Mouse (Mus musculus) ES-E14 (cell line): Measurements from ENCODE around the gene Tha1. TPM values are rescaled to one million over a fixed set of nuclear protein-coding genes. Genes with fewer than 3 reads are reported as not detected.
A peak's percentile ranks its signal among the peaks of the same experiment; 100 is the strongest.

Source experiments
- DNase-seq: peaks from one replicate; pipeline ENCODE4 v3.0.0-alpha.2; 2013; ENCODE audit warnings: low read depth, low spot score
- H3K27ac ChIP-seq: 2 replicates; pipeline ENCODE4 v1.5.1; 2012; ENCODE audit warnings: low read depth, mild to moderate bottlenecking, low read length, moderate library complexity, mixed read lengths; ENCODE audit not compliant: poor library complexity, insufficient read depth, severe bottlenecking
- H3K36me3 ChIP-seq: 2 replicates; pipeline ENCODE4 v1.6.1; 2012; ENCODE audit warnings: mild to moderate bottlenecking, low read length, moderate library complexity, mixed read lengths; ENCODE audit not compliant: control insufficient read depth, poor library complexity, insufficient read depth, severe bottlenecking
- H3K4me1 ChIP-seq, 2 experiments: fragments of 150-350 bp in 1 of 2; sonication (generic) in 1 of 2; 2 replicates each; pipeline ENCODE4 v1.6.1; 2012; ENCODE audit warnings: low read length in 2 of 2, mild to moderate bottlenecking in 1 of 2, mixed read lengths in 1 of 2; ENCODE audit not compliant: control insufficient read depth in 2 of 2, insufficient read depth in 2 of 2, poor library complexity in 1 of 2
- H3K4me3 ChIP-seq, 2 experiments: fragments of 150-350 bp in 1 of 2; sonication (generic) in 1 of 2; 2 replicates each; pipeline ENCODE4 v1.5.1; 2012; ENCODE audit warnings: low read length in 2 of 2, low read depth in 1 of 2, mild to moderate bottlenecking in 1 of 2, mixed read lengths in 1 of 2; ENCODE audit not compliant: insufficient read depth in 1 of 2, poor library complexity in 1 of 2, severe bottlenecking in 1 of 2
- H3K9ac ChIP-seq: 2 replicates; pipeline ENCODE4 v1.6.1; 2012; ENCODE audit warnings: low read depth, mild to moderate bottlenecking, low read length, mixed read lengths; ENCODE audit not compliant: poor library complexity, insufficient read depth, severe bottlenecking
- H3K9me3 ChIP-seq: fragments of 150-350 bp; sonication (generic); 2 replicates; pipeline ENCODE4 v1.6.1; 2012; ENCODE audit warnings: low read depth, mild to moderate bottlenecking, low read length; ENCODE audit not compliant: control insufficient read depth, insufficient read depth
- CHD2 ChIP-seq: IDR thresholded peaks from 2 replicates; pipeline ENCODE4 v1.6.1; 2014; ENCODE audit warnings: mild to moderate bottlenecking, low read depth, low read length, inconsistent platforms
- HCFC1 ChIP-seq: IDR thresholded peaks from 2 replicates; pipeline ENCODE4 v1.6.1; 2012; ENCODE audit warnings: low read length, inconsistent platforms, borderline replicate concordance; ENCODE audit not compliant: insufficient read depth
- MAFK ChIP-seq: IDR thresholded peaks from 2 replicates; pipeline ENCODE4 v1.6.1; 2014; ENCODE audit warnings: mild to moderate bottlenecking, low read depth, low read length, inconsistent platforms; ENCODE audit not compliant: insufficient read depth
- ZC3H11A ChIP-seq: IDR thresholded peaks from 2 replicates; pipeline ENCODE4 v1.6.1; 2012; ENCODE audit warnings: low read depth, mild to moderate bottlenecking, inconsistent platforms, low read length, borderline replicate concordance
- ZNF384 ChIP-seq: IDR thresholded peaks from 2 replicates; pipeline ENCODE4 v1.6.1; 2012; ENCODE audit warnings: low read depth, low read length, inconsistent platforms
- in situ Hi-C, 2 experiments: fragments of 600-800 bp; cut with MboI; formaldehyde crosslinking; loops; one replicate each; pipeline ENCODE4 v1.15.1; 2025; ENCODE audit warnings: low sequenced_read_pairs in 2 of 2, inconsistent platforms in 1 of 2; ENCODE audit not compliant: unreplicated experiment in 2 of 2
- total RNA-seq: library from RNA; depleted of rRNA; stranded (reverse); fragments of 300-350 nt; gene quantifications from 2 replicates; pipeline ENCODE4 v1.2.3, GENCODE M21; 2012

Gene Tha1
- total RNA-seq, 1 experiment, result 1.2 TPM

DNA sequence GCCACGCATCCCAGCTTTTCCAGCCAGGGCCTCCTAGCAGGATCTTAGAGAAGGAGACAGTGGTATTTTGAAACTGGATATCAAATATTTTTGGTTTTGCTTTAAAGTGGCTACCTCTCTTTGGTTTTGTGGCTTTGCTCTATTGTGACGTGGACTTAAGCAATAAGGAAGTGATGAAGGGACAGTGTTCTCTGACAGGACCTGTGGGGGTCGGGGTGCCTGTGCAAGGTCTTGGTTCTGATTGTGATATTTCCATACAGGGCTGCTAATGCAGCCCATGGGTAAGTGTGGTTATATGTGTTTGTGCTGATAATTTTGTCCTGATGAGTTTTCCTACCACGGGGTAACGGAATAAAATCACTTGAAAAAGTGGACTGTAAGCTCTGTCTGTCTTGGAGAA lies 17.9 kb downstream of the Tha1 start:
- no peak overlapping the region for H3K9ac ChIP-seq
- in situ Hi-C loops, result loop anchor here in 1 of 2 experiments (25.0 kb wide), 1 partner anchor 382 kb away; the partner anchor contains the start of gene Cyth1
- H3K36me3 ChIP-seq, result peaks cover 49% of the 10 kb centered on the region
- no peaks in the 10 kb centered on the region for H3K9me3 ChIP-seq
- no peak overlapping the region for H3K27ac ChIP-seq
- no peak for DNase-seq
- H3K4me1 ChIP-seq, result peaks cover 6 to 17% of the 10 kb centered on the region in 2 experiments; a peak in 3 of 4 replicates
- TF ChIP-seq MAFK, result no peak
- H3K4me3 ChIP-seq, result no peak overlapping the region

DNA sequence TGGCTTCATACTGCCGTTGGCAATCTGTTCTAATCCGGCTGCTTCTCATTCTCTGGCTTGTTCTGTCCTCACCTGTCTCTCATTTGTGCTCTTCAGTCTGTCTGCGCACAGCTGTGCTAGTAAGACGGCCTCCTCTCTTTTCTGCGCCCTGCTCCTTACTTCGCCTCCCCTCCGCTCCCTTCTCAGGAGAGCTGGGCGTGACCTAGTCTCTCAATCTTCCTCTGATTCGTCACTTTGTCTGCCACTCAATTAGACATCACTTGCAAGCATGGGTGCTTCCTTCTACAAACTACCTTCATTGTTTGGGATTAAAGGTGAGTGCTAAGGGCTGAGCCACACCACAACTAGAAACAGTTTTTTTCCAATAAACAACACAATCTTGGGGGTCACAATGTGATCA lies 19.0 kb downstream of the Tha1 start:
- TF ChIP-seq ZC3H11A, result no peak
- TF ChIP-seq ZNF384, result no peak
- peak; percentile 25; the same call in 1 of the 2 replicates for TF ChIP-seq CHD2
- no peak for DNase-seq
- no peaks in the 10 kb centered on the region for H3K9me3 ChIP-seq
- in situ Hi-C loops, result loop anchor here in 1 of 2 experiments (25.0 kb wide), 1 partner anchor 383 kb away; the partner anchor contains the start of gene Cyth1
- no peak overlapping the region; the same call in 1 of the 2 replicates for H3K9ac ChIP-seq
- peaks cover 0 to 14% of the 10 kb centered on the region in 2 experiments; a peak in 1 of 4 replicates for H3K4me1 ChIP-seq
- H3K36me3 ChIP-seq, result peaks cover 51% of the 10 kb centered on the region
- H3K4me3 ChIP-seq, result no peak overlapping the region
- H3K27ac ChIP-seq, result no peak overlapping the region

DNA sequence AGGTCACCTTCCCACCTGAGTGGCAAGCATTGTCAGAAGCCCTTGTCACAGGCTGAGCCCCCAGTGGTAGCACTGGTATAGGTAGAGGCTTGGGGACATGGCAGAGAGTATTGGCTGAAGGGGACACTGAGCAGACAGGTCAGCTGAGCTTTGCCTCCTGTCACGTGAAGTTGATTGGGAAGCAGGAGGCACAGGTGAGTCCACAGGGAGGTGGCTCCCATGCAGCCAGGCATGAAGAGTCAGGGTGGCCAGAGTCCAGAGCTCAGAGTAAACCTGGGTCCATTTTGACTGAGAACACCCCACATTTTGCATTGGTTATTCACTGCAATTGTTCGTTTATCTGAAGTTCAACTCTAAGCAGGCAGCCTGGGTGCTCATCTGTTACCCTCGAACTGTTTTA lies 20.4 kb downstream of the Tha1 start:
- Histone ChIP-seq H3K27ac (no peak overlapping the region), H3K36me3 (peaks cover 44% of the 10 kb centered on the region), H3K4me1 (peaks cover 0 to 4% of the 10 kb centered on the region in 2 experiments; a peak in 1 of 4 replicates), H3K9me3 (no peaks in the 10 kb centered on the region), H3K4me3 (no peak overlapping the region), H3K9ac (no peak overlapping the region)
- no peak for DNase-seq
- in situ Hi-C loops, result loop anchor here in 1 of 2 experiments (25.0 kb wide), 1 partner anchor 384 kb away; the partner anchor contains the start of gene Cyth1
- TF ChIP-seq MAFK (no peak), ZC3H11A (no peak), CHD2 (no peak), ZNF384 (no peak), HCFC1 (no peak)

DNA sequence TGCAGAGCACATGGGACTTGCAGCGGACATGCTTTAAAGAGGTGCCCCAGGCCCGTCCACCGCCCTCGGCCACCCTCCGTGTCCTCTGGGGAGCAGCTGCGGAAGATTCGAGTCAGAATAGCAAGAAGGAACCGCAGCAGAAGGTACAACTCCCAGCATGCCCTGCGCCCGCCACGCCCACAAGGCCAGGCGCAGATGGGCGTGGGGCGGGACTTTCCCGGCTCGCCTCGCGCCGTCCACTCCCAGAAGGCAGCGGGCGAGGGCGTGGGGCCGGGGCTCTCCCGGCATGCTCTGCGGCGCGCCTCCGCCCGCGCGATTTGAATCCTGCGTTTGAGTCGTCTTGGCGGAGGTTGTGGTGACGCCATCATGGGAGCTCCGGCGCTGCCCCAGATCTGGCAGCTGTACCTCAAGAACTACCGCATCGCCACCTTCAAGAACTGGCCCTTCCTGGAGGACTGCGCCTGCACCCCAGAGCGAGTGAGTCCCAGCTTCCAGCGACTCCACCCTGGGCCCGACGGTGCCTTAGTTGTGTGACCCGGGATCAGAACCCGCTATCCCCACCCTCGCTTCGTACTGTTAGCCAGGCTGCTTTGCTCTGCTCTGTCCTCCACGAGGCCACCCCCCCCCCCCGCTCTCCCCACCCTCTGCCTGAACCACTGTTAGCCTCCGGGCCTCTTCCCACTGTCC lies 24.2 kb downstream of the Tha1 start, which contains the start of gene Birc5:
TSS of gene Birc5 (plus strand) at position 267 of the 687 bp plus-strand sequence.
- TF ChIP-seq MAFK (no peak), HCFC1 (0 out of 2 replicates have a peak, but pooled peaks have one; percentile 44), CHD2 (no peak)
- H3K9me3 ChIP-seq, result no peaks in the 10 kb centered on the region
- peak within 1 kb of the TSS; percentile 96 to 99 for H3K4me3 ChIP-seq

More for the DNA sequence above, 24.2 kb downstream of the Tha1 start, which contains the start of gene Birc5:
- Histone ChIP-seq H3K36me3 (peaks cover 17% of the 10 kb centered on the region), H3K4me1 (peaks cover 0 to 12% of the 10 kb centered on the region in 2 experiments; a peak in 2 of 4 replicates), H3K9ac (peak within 1 kb of the TSS; percentile 98), H3K27ac (peak within 1 kb of the TSS; percentile 94)
- peak; percentile 90 for DNase-seq
- in situ Hi-C loops, result no loop called here
